Mouse (Mus musculus): Measurements from ENCODE around the gene Tspan14.

DNA sequence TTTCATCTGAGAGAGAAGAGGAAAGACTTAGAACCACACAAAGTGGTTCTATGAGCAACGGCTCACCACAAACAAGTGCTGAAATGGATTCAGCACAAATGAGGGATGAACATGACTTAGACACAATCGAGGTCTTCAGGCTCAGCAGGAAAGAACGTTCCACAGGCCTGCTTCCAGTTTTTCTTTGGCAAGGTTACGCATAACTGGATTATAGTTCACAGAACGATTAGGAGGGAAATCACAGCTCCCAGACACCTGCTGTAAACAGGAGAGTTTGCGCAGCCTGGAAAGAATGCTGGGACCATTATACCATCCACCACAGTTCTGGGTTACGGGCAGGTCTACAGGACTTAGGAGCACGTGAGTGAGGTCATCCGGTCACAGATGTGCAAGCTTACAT is 39.1 kb upstream of the Tspan14 start:
- TF ChIP-seq CTCF (IDR thresholded peaks at IDR 0.05; ENCODE audit: control insufficient read depth, insufficient read depth, low read length) = no peak
- no peak for TF ChIP-seq POLR2A (IDR thresholded peaks at IDR 0.05; ENCODE audit: borderline replicate concordance, control insufficient read depth, low read depth, low read length)

All from bone marrow, adult 2 months (tissue).